Mouse (Mus musculus) intestine, postnatal 0 days (tissue): ENCODE data around the gene Med15. TPM values are rescaled to one million over a fixed set of nuclear protein-coding genes. Genes with fewer than 3 reads are reported as not detected.

Experiments
- ATAC-seq: fragments of 200-750 bp; cut with Nextera tagmentation; 2 replicates; pipeline ENCODE4 v1.8.0; 2017; ENCODE audit warnings: mild to moderate bottlenecking, moderate TSS enrichment, moderate library complexity
- H3K27ac ChIP-seq: fragments of 300-500 bp; sonication (generic); 2 replicates; pipeline ENCODE4 v1.5.1; 2014; ENCODE audit warnings: mild to moderate bottlenecking, low read depth, low read length, moderate library complexity
- H3K27me3 ChIP-seq: fragments of 300-500 bp; sonication (generic); replicated peaks from 2 replicates; pipeline ENCODE4 v1.6.1; 2014; ENCODE audit warnings: low read length, mixed read lengths; ENCODE audit not compliant: control insufficient read depth, insufficient read depth
- H3K36me3 ChIP-seq: fragments of 300-500 bp; sonication (generic); 2 replicates; pipeline ENCODE4 v1.6.1; 2014; ENCODE audit warnings: mild to moderate bottlenecking, moderate library complexity; ENCODE audit not compliant: control insufficient read depth, insufficient read depth
- H3K4me1 ChIP-seq: fragments of 300-500 bp; sonication (generic); replicated peaks from 2 replicates; pipeline ENCODE4 v1.6.1; 2014; ENCODE audit warnings: antibody characterized with exemption, low read length, mixed read lengths; ENCODE audit not compliant: control insufficient read depth, insufficient read depth
- H3K4me2 ChIP-seq: fragments of 300-500 bp; sonication (generic); replicated peaks from 2 replicates; pipeline ENCODE4 v1.6.1; 2014; ENCODE audit warnings: low read depth, mild to moderate bottlenecking, moderate library complexity
- H3K4me3 ChIP-seq: fragments of 300-500 bp; sonication (generic); 2 replicates; pipeline ENCODE4 v1.5.1; 2014; ENCODE audit warnings: low read depth, low read length
- H3K9ac ChIP-seq: fragments of 300-500 bp; sonication (generic); 2 replicates; pipeline ENCODE4 v1.6.1; 2014; ENCODE audit warnings: mild to moderate bottlenecking, low read depth, low read length
- H3K9me3 ChIP-seq: fragments of 300-500 bp; sonication (generic); 2 replicates; pipeline ENCODE4 v1.6.1; 2016; ENCODE audit warnings: mixed run types; ENCODE audit not compliant: control insufficient read depth
- CTCF ChIP-seq: sonication (generic); IDR thresholded peaks from 2 replicates; pipeline ENCODE4 v1.5.1; 2016; ENCODE audit warnings: low read depth, mild to moderate bottlenecking, control low read depth, antibody characterized with exemption, moderate library complexity
- WGBS: fragments of 180-500 bp; shearing (Covaris S2); extraction: QIAGEN DNeasy Blood & Tissue Kit; methylation state at CpG from one replicate; pipeline ENCODE4 v1.1.7; 2014; 5-methylcytosine and 5-hydroxymethylcytosine counted together
- polyA plus RNA-seq: library from polyadenylated mRNA; unstranded; fragments of >200 nt; fragmentation: Nextera tagmentation; extraction: Ambion mirVana; gene quantifications from 2 replicates; pipeline ENCODE4 v1.2.1, GENCODE M21; 2015

Med15 gene
- polyA plus RNA-seq, result 26.6 TPM in 2 replicates

- 0 out of 2 replicates have a peak, but pooled peaks have one; percentile 26 for ATAC-seq
- Histone ChIP-seq H3K9me3 (no peaks in the 10 kb centered on the region), H3K36me3 (no peaks in the 10 kb centered on the region), H3K4me2 (no peak within 1 kb of the TSS), H3K27ac (no peak within 1 kb of the TSS), H3K4me3 (no peak within 1 kb of the TSS), H3K4me1 (no peaks in the 10 kb centered on the region), H3K27me3 (no peaks in the 10 kb centered on the region), H3K9ac (no peak within 1 kb of the TSS)
- TF ChIP-seq CTCF, result no peak
- 37% methylated on average over 3 of the region's 3 CpGs for WGBS
These were observed at the start of gene Med15 for GRCm38 (mm10) chr16:17732841-17733340. TSS of gene Med15 (minus strand) at chr16:17732891.

GRCm38 (mm10) chr16:17779692-17780091 is 47.0 kb upstream of the Med15 start:
- H3K9ac ChIP-seq, result no peak overlapping the region
- 80% methylated on average over 1 of the region's 1 CpGs for WGBS

GRCm38 (mm10) chr16:17778223-17778622 is 45.5 kb upstream of the Med15 start:
- Histone ChIP-seq H3K4me2 (no peak overlapping the region), H3K36me3 (peaks cover 59% of the 10 kb centered on the region), H3K4me1 (no peaks in the 10 kb centered on the region), H3K9me3 (no peaks in the 10 kb centered on the region), H3K27ac (no peak overlapping the region), H3K27me3 (no peaks in the 10 kb centered on the region), H3K4me3 (no peak overlapping the region), H3K9ac (no peak overlapping the region)
- ATAC-seq, result no peak
- TF ChIP-seq CTCF, result no peak
- WGBS, result 84% methylated on average over 4 of the region's 4 CpGs

More at GRCm38 (mm10) chr16:17779692-17780091, 47.0 kb upstream of the Med15 start:
- TF ChIP-seq CTCF, result no peak
- H3K4me3 ChIP-seq, result no peak overlapping the region
- H3K4me2 ChIP-seq, result no peak overlapping the region
- H3K4me1 ChIP-seq, result no peaks in the 10 kb centered on the region
- no peaks in the 10 kb centered on the region for H3K27me3 ChIP-seq
- no peak overlapping the region for H3K27ac ChIP-seq
- no peaks in the 10 kb centered on the region for H3K9me3 ChIP-seq
- no peak for ATAC-seq
- H3K36me3 ChIP-seq, result peaks cover 62% of the 10 kb centered on the region

GRCm38 (mm10) chr16:17776828-17777227 is 44.1 kb upstream of the Med15 start:
- H3K4me3 ChIP-seq, result no peak overlapping the region
- no peak for ATAC-seq
- no peak overlapping the region for H3K4me2 ChIP-seq
- H3K27ac ChIP-seq, result no peak overlapping the region
- H3K9ac ChIP-seq, result no peak overlapping the region
- no peaks in the 10 kb centered on the region for H3K9me3 ChIP-seq
- 68% methylated on average over 11 of the region's 11 CpGs for WGBS
- TF ChIP-seq CTCF, result peak; percentile 77
- no peaks in the 10 kb centered on the region for H3K27me3 ChIP-seq
- H3K4me1 ChIP-seq, result no peaks in the 10 kb centered on the region
- peaks cover 54% of the 10 kb centered on the region for H3K36me3 ChIP-seq

GRCm38 (mm10) chr16:17771117-17771865 is 38.6 kb upstream of the Med15 start:
- Histone ChIP-seq H3K27me3 (no peaks in the 10 kb centered on the region), H3K9ac (no peak overlapping the region), H3K4me2 (no peak overlapping the region), H3K4me3 (no peak overlapping the region), H3K36me3 (peaks cover 55% of the 10 kb centered on the region), H3K27ac (no peak overlapping the region), H3K4me1 (no peaks in the 10 kb centered on the region), H3K9me3 (no peaks in the 10 kb centered on the region)
- WGBS, result 69% methylated on average over 4 of the region's 4 CpGs
- ATAC-seq, result no peak
- TF ChIP-seq CTCF, result peak; percentile 70

GRCm38 (mm10) chr16:17768834-17769233 is 36.1 kb upstream of the Med15 start:
- TF ChIP-seq CTCF, result no peak
- Histone ChIP-seq H3K36me3 (peaks cover 47% of the 10 kb centered on the region), H3K4me1 (no peaks in the 10 kb centered on the region; the same call in 1 of the 2 replicates), H3K27me3 (no peaks in the 10 kb centered on the region), H3K4me3 (no peak overlapping the region), H3K4me2 (no peak overlapping the region), H3K27ac (no peak overlapping the region), H3K9ac (no peak overlapping the region), H3K9me3 (no peaks in the 10 kb centered on the region)
- 83% methylated on average over 7 of the region's 7 CpGs for WGBS
- no peak for ATAC-seq
